8 mouse cellular contexts compared by ENCODE assay signal in the genomic region with DNA sequence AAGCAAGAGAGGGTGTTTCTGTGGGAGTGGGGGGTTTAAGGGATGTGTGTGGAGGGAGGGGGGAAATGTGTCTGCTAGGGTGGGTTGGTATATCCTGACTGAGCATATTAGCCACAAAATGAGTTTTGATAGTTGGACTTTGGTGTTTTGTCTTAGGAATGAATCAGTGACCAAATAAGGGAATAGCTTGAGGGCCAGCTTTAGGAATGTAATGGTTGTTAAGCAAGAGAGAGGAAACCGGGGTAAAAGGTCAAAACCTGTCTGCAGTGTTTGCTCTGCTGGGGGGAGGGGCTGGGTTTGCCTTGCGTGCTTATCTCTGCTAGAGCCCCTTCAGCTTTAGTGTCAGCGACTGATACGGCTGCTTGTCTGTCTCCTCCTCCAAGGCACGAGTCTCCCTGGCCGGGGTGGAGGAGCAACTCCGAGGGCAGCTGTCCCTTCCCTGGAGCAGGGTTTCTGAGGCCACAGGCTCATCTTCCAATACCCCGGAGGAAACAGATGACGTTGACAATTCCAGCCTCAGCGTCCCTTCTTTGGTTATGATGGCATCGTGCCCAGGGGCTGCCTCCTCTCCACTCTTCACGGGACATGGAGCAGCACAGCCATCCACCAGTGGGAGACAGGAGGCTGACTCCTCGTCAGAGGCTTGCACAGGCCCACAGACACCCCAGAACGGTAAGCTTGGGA. TPM values are rescaled to one million over a fixed set of nuclear protein-coding genes. Genes with fewer than 3 reads are reported as not detected.
DNase-seq lines count a peak whose midpoint lies in the region; ATAC-seq and TF ChIP-seq lines count a peak whose summit lies in the region.

No protein-coding gene starts in this region.

- H3K4me2 ChIP-seq in embryonic facial prominence, embryonic 12.5 days (replicated peaks): peak overlapping the region; percentile 32
- H3K4me2 ChIP-seq in limb, embryonic 14.5 days (replicated peaks; ENCODE audit: low read depth, low read length, severe bottlenecking): peak overlapping the region; percentile 32; the same call in 1 of the 2 replicates

- H3K27me3 ChIP-seq in thymus, adult 2 months (ENCODE audit: control insufficient read depth, insufficient read depth, low read length): no peaks in the 10 kb centered on the region
- no peaks in the 10 kb centered on the region for H3K27me3 ChIP-seq in embryonic facial prominence, embryonic 12.5 days
- no peaks in the 10 kb centered on the region for H3K27me3 ChIP-seq in limb, embryonic 14.5 days (ENCODE audit: control insufficient read depth, insufficient read depth, low read length)

- H3K4me3 ChIP-seq in thymus, adult 2 months (ENCODE audit: control insufficient read depth, insufficient read depth, low read length): no peak overlapping the region
- H3K4me3 ChIP-seq in embryonic facial prominence, embryonic 12.5 days: no peak overlapping the region
- 0 out of 2 replicates have a peak overlapping the region, but pooled peaks have one; percentile 4 for H3K4me3 ChIP-seq in limb, embryonic 14.5 days (replicated peaks; ENCODE audit: low read length)

- DNase-seq in thymus, adult 2 months: no peak
- no peak for DNase-seq in thymus, postnatal 10 days (ENCODE audit: low spot score in 2 of 2)
- DNase-seq in limb, embryonic 14.5 days (ENCODE audit: low spot score): peak; percentile 51
- peak; percentile 71 to 74 for DNase-seq in urinary bladder, postnatal 4 days (ENCODE audit: low spot score in 2 of 2)
- no peak for DNase-seq in layer of hippocampus, postnatal 25 days (ENCODE audit: extremely low spot score in 1 of 2, low spot score in 1 of 2)

- no peak for TF ChIP-seq POLR2A in thymus, adult 2 months (IDR thresholded peaks at IDR 0.05; ENCODE audit: control insufficient read depth, extremely low read depth, insufficient read depth, low read length, poor library complexity)
- no peak for TF ChIP-seq POLR2A in limb, embryonic 14.5 days (IDR thresholded peaks at IDR 0.05; ENCODE audit: borderline replicate concordance, extremely low read depth, insufficient read depth, insufficient read length)

- 0 out of 2 replicates have a peak overlapping the region, but pooled peaks have one; percentile 24 for H3K27ac ChIP-seq in thymus, adult 2 months (ENCODE audit: control insufficient read depth, insufficient read depth, low read length)
- peak overlapping the region; percentile 84 for H3K27ac ChIP-seq in embryonic facial prominence, embryonic 12.5 days
- 0 out of 2 replicates have a peak overlapping the region, but pooled peaks have one; percentile 4 for H3K27ac ChIP-seq in limb, embryonic 14.5 days (replicated peaks; ENCODE audit: low read depth, low read length)

- peaks cover 8% of the 10 kb centered on the region; the same call in 1 of the 2 replicates for H3K4me1 ChIP-seq in thymus, adult 2 months (replicated peaks; ENCODE audit: control insufficient read depth, insufficient read depth, low read length)
- peaks cover 15% of the 10 kb centered on the region for H3K4me1 ChIP-seq in embryonic facial prominence, embryonic 12.5 days
- H3K4me1 ChIP-seq in limb, embryonic 14.5 days (ENCODE audit: control insufficient read depth, insufficient read depth, low read length): peaks cover 13% of the 10 kb centered on the region

- TF ChIP-seq CTCF in thymus, adult 2 months (IDR thresholded peaks at IDR 0.05; ENCODE audit: borderline replicate concordance, control insufficient read depth, extremely low read depth, insufficient read depth, low read length, poor library complexity): no peak

- 72% methylated on average over 14 of the region's 14 CpGs for WGBS in thymus, adult 2 months
- WGBS in embryonic facial prominence, embryonic 12.5 days: 4% methylated on average over 14 of the region's 14 CpGs
- WGBS in limb, embryonic 14.5 days: 6% methylated on average over 14 of the region's 14 CpGs

- H3K9me3 ChIP-seq in embryonic facial prominence, embryonic 12.5 days: no peaks in the 10 kb centered on the region
- H3K9me3 ChIP-seq in limb, embryonic 14.5 days (ENCODE audit: control insufficient read depth, low read length): no peaks in the 10 kb centered on the region

- H3K9ac ChIP-seq in embryonic facial prominence, embryonic 12.5 days: peak overlapping the region; percentile 15; the same call in 1 of the 2 replicates
- H3K9ac ChIP-seq in limb, embryonic 14.5 days (ENCODE audit: low read depth, low read length, severe bottlenecking): peak overlapping the region; percentile 38; the same call in 1 of the 2 replicates

- ATAC-seq in embryonic facial prominence, embryonic 12.5 days (ENCODE audit: insufficient number of reproducible peaks, insufficient read depth, low FRiP score, low TSS enrichment): peak; percentile 9; the same call in 1 of the 2 replicates
- ATAC-seq in hematopoietic stem cell, adult 5-6 weeks (replicated peaks in 1 of 2; ENCODE audit: insufficient read depth in 1 of 2, low FRiP score in 2 of 2, low TSS enrichment in 1 of 2, low read depth in 1 of 2, poor library complexity in 2 of 2, severe bottlenecking in 2 of 2): peak; percentile 21 to 46; a peak in 3 of 4 replicates
- peak; percentile 65; the same call in 1 of the 2 replicates for ATAC-seq in limb, embryonic 14.5 days (ENCODE audit: low FRiP score, low read depth)
- 0 out of 2 replicates have a peak, but pooled peaks have one; percentile 1 for ATAC-seq in monocyte, adult 5-6 weeks (replicated peaks; ENCODE audit: insufficient number of reproducible peaks, low FRiP score, low TSS enrichment, poor library complexity, severe bottlenecking)

- H3K36me3 ChIP-seq in thymus, adult 2 months (ENCODE audit: control insufficient read depth, insufficient read depth, low read length): no peaks in the 10 kb centered on the region
- no peaks in the 10 kb centered on the region for H3K36me3 ChIP-seq in embryonic facial prominence, embryonic 12.5 days
- no peaks in the 10 kb centered on the region for H3K36me3 ChIP-seq in limb, embryonic 14.5 days (ENCODE audit: control insufficient read depth, insufficient read depth, low read length)

RNA-seq across cellular contexts. Expression of a gene that starts 6.3 kb away (rescaled TPM):
- polyA plus RNA-seq in thymus, adult 2 months (2012; rRNA removed): 35.2 and 35.7 TPM in 2 replicates
- polyA plus RNA-seq in embryonic facial prominence, embryonic 12.5 days (2016; fragmentation: Nextera tagmentation; extraction: Ambion mirVana): 0.61 and 0.95 TPM in 2 replicates
- 120 and 137 TPM in 2 replicates for total RNA-seq in hematopoietic stem cell, adult 5-6 weeks (2017)
- polyA plus RNA-seq in limb, embryonic 14.5 days (2012; rRNA removed): 21.9 and 22.0 TPM in 2 replicates
- polyA plus RNA-seq in limb, embryonic 14.5 days (2014; fragmentation: Nextera tagmentation; extraction: Ambion mirVana): 1.9 TPM in 2 replicates
- total RNA-seq in monocyte, adult 5-6 weeks (2017): 306 to 404 TPM (median 339 TPM) in 3 replicates
- total RNA-seq in layer of hippocampus, postnatal 25 days (2021): 10 to 100 TPM; 56.2 to 59.4 TPM

RNA-seq across cellular contexts. Expression of a gene that starts 29.1 kb away (rescaled TPM):
- 1.8 and 2.0 TPM in 2 replicates for polyA plus RNA-seq in thymus, adult 2 months (2012; rRNA removed)
- polyA plus RNA-seq in embryonic facial prominence, embryonic 12.5 days (2016; fragmentation: Nextera tagmentation; extraction: Ambion mirVana): 0.37 TPM in 1 of 2 replicates, not detected in the other
- not detected in 2 replicates for total RNA-seq in hematopoietic stem cell, adult 5-6 weeks (2017)
- polyA plus RNA-seq in limb, embryonic 14.5 days (2012; rRNA removed): 0.11 and 0.13 TPM in 2 replicates
- not detected in 2 replicates for polyA plus RNA-seq in limb, embryonic 14.5 days (2014; fragmentation: Nextera tagmentation; extraction: Ambion mirVana)
- total RNA-seq in monocyte, adult 5-6 weeks (2017): 3.1 to 6.6 TPM in 2 of 3 replicates, not detected in the other
- total RNA-seq in layer of hippocampus, postnatal 25 days (2021): under 1 TPM in 1 of 2 experiments, not detected in 1; 0.57 TPM

RNA-seq across cellular contexts. Expression of a gene that starts 50.0 kb away (rescaled TPM):
- 163 and 167 TPM in 2 replicates for polyA plus RNA-seq in thymus, adult 2 months (2012; rRNA removed)
- polyA plus RNA-seq in embryonic facial prominence, embryonic 12.5 days (2016; fragmentation: Nextera tagmentation; extraction: Ambion mirVana): 268 and 282 TPM in 2 replicates
- total RNA-seq in hematopoietic stem cell, adult 5-6 weeks (2017): 88.1 and 99.7 TPM in 2 replicates
- 314 and 328 TPM in 2 replicates for polyA plus RNA-seq in limb, embryonic 14.5 days (2012; rRNA removed)
- polyA plus RNA-seq in limb, embryonic 14.5 days (2014; fragmentation: Nextera tagmentation; extraction: Ambion mirVana): 318 and 326 TPM in 2 replicates
- 93.8 to 134 TPM (median 113 TPM) in 3 replicates for total RNA-seq in monocyte, adult 5-6 weeks (2017)
- 10 to 100 TPM; 73.9 to 78.5 TPM for total RNA-seq in layer of hippocampus, postnatal 25 days (2021)

RNA-seq across cellular contexts. Expression of a gene that starts 52.3 kb away (rescaled TPM):
- 16.5 and 17.8 TPM in 2 replicates for polyA plus RNA-seq in thymus, adult 2 months (2012; rRNA removed)
- 3.0 and 3.7 TPM in 2 replicates for polyA plus RNA-seq in embryonic facial prominence, embryonic 12.5 days (2016; fragmentation: Nextera tagmentation; extraction: Ambion mirVana)
- 20.7 and 30.8 TPM in 2 replicates for total RNA-seq in hematopoietic stem cell, adult 5-6 weeks (2017)
- 9.0 and 9.1 TPM in 2 replicates for polyA plus RNA-seq in limb, embryonic 14.5 days (2012; rRNA removed)
- polyA plus RNA-seq in limb, embryonic 14.5 days (2014; fragmentation: Nextera tagmentation; extraction: Ambion mirVana): 2.3 and 3.3 TPM in 2 replicates
- 99.6 to 134 TPM (median 117 TPM) in 3 replicates for total RNA-seq in monocyte, adult 5-6 weeks (2017)
- total RNA-seq in layer of hippocampus, postnatal 25 days (2021): 10 to 100 TPM; 16.9 to 21.9 TPM

Comparison
In these comparisons a context has a peak if more than half of its experiments do, and no peak if none do; other contexts are left out.
1. DNase-seq: peak in limb, embryonic 14.5 days (single experiment) and urinary bladder, postnatal 4 days (2 of 2); none in thymus, adult 2 months (single experiment), thymus, postnatal 10 days (0 of 2) and layer of hippocampus, postnatal 25 days (0 of 2).
2. H3K27ac ChIP-seq: peak in every context shown above with its lines; median percentile 84 in embryonic facial prominence, embryonic 12.5 days; 24 in thymus, adult 2 months; 4 in limb, embryonic 14.5 days.
3. ATAC-seq: peak in every context shown above with its lines; median percentile 65 in limb, embryonic 14.5 days; 34 in hematopoietic stem cell, adult 5-6 weeks; 9 in embryonic facial prominence, embryonic 12.5 days; 1 in monocyte, adult 5-6 weeks.